Mouse (Mus musculus): ENCODE results near the gene Gm20917.
"Not testable (repeated sequence)": the region's sequence is repeated elsewhere in the genome, so short reads cannot be mapped to it uniquely, and the experiment has no call there.

The Gm20917 gene

GRCm38 (mm10) chrY:79151022-79151421 lies at the start of gene Gm20917:
TSS of gene Gm20917 (minus strand) at chrY:79151122.
- not testable (repeated sequence) for ATAC-seq (ENCODE audit: low TSS enrichment)

Data from frontal cortex, adult (tissue).